Mouse (Mus musculus): ENCODE measurements around the gene D130043K22Rik. TPM values are rescaled to one million over a fixed set of nuclear protein-coding genes. Genes with fewer than 3 reads are reported as not detected.

D130043K22Rik gene
- polyA plus RNA-seq (2012; rRNA removed), result 0.06 and 0.10 TPM in 2 replicates

DNA sequence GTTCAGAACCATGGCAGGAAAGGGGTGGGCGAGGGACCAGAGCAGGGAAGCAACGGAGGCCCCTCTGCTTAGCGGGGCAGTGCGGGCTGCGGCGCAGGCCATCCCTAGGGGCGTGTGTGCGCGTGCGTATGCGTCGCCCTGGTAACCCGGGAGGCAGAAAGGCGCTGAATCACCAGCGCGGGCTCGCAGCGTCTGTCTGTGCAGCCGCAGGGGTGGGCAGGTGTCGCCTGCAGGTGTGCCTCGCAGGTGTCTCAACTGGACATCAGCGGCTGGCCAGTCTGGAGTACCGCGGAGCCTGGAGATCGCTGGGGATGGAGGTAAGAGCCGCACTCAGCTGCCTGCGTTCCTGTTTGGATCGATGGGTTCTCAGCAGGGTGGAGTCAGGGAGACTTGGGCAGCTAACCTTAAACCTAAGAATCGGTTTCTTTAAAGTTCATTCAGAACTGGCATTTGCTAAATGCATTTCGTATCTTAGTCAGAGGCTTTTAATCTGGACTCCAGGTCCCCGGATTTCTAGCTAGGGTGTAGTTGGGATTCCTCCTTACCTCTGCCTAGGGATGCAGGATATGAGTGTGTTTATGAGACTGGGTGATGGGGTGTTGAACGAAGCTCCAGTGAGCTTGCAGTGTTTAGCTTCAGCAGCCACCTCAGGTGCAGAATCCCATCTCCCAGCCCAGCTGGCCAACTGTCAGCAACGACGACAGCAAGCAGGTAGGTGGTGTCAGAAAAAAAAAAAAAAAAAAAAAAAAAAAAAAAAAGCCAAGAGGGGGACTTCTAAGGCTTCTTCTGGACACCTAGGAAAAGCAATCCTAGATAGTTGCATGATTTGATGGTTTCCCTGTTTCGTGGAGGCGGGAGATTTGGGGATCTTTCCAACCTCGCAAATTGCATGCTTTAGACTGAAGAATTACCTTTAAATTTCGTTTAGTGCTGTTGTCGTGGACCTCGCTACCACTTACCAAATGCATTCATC, at the start of gene D130043K22Rik:
TSS of gene D130043K22Rik (plus strand) at position 153 of the 973 bp plus-strand sequence.
- DNase-seq (ENCODE audit: low spot score), result no peak

DNA sequence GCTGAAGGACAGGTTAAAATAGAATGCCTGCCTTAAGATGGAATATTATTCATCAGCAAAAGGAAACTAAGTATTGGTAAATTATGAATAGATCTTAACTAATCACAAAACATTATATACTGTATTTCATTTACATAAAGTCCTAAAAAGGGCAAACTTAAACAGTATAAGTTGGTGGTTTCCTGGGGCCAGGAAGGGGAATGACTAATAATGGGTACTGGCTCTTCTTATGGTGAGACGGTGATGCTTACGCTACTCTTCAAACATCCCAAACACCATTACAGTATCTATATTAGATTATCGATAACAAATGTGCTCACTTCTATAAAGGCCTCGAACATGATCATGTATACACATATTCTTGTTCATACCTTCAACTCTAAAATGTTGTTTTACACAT, 46.2 kb upstream of the D130043K22Rik start:
- no peak for DNase-seq (ENCODE audit: low spot score)

DNA sequence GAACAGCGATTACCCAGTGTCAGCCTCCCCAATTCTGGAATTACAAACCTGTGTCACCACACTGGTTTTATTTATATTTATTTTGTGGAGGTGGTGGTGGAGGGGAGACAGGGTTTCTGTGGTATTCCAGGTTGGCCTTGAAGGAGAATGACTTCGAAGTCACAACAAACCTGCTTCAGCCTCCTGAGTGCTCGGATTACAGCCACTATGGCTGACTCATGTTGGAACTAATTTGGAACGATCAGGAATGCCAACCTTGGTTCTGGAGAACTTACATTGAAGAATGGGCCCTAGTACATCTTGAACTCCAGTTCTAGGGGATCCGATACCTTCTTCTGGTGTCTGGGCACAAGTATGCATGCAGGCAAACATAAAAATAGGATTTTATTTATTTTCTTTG, 45.6 kb upstream of the D130043K22Rik start:
- no peak for DNase-seq (ENCODE audit: low spot score)

DNA sequence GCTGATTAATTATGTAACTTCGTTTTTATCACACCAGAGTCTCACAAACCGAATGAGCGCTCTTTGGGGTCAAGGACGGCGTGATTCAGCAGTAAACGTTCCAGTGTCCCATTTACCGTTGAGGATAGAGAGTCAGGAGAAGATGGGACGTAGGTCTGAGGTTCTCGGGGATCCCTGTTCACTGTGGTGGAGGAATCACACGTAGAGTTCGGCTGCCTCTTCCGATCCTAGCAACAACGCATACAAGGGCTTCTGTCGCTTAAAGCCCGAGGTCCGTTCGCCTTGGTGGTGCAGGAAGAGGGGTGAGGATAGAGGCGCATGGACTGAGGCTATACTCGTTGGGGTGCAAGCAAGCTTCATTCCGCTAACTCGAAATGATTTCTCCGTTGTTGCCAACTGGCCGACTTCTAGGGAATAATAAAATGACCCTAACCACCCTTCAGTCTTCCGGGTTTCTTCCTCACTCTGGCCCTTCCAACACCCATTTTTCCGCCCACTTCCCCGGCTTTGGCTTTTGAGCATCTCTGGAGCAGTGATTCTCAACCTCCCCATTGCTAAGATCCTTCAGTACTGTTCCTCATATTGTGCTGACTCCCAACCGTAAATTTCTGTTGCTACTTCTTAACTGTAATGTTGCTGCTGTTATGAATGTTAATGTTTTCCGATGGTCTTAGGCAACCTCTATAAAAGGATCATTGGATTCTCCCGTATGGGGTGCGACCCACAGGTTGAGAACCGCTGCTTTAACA, 44.8 kb upstream of the D130043K22Rik start:
- peak; percentile 44 for DNase-seq (ENCODE audit: low spot score)

DNA sequence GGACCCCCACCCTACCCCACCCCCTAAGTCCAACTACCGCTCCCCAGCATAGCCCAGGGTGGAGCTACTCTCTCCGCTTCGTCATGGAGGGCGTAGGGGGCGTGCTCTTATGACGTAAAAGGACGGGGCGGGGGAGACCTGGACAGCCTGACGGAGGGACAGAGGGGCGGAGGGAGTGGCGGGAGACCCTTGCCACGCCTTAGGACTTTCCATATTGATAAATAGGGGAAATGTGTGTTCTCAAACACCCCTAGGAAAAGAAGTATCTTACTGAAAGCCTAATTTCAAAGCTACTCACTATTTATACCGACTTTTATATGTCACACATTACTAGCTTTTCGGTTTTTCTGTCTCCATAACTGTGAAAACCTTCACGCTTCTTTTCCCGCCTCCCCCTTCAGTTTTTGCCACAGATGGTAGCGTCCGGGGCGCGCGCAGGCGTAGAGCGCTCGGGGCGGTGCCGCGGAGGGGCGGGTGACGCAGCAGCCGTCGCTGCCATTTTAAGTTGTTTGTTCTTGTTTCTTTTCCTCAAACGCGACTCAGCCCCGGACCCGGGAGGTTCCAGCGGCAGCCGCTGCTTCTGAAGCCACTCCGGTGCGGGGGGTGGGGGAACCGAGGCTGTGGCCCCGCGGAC, 44.1 kb upstream of the D130043K22Rik start:
- DNase-seq (ENCODE audit: low spot score), result peak; percentile 97

DNA sequence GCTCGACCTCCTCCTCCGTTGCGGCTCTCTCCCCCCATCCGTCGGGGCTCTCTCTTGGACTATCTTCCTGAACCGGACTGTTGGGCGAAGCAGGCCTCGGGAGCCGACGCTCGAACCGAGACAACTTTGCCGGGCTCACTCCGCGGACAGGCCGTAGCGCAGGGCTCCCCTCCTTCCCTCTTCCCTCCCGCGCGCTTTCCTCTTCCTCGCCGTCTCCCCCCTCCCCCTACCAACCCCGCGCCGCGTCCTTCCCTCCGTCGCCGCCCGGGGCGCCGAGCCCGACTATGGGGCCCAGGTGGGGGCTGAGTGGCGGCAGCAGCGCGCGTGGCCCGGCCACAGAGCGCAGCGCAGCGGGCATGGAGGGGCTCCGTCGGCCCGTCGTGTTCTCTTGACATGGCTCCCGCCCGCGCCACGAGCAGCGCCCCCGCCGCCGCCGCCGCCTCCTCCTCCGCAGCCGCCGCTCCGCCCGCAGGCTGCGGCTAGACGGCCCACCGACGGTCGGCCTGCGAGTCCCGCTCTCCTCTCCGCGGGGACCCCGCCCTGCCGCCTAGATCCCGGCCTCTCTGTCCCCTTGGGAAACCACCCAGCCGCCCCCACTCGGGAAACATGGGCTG, 43.5 kb upstream of the D130043K22Rik start, which contains the start of gene BC005537:
TSS of gene BC005537 (plus strand) at position 350 of the 614 bp plus-strand sequence.
- peak; percentile 65 for DNase-seq (ENCODE audit: low spot score)

DNA sequence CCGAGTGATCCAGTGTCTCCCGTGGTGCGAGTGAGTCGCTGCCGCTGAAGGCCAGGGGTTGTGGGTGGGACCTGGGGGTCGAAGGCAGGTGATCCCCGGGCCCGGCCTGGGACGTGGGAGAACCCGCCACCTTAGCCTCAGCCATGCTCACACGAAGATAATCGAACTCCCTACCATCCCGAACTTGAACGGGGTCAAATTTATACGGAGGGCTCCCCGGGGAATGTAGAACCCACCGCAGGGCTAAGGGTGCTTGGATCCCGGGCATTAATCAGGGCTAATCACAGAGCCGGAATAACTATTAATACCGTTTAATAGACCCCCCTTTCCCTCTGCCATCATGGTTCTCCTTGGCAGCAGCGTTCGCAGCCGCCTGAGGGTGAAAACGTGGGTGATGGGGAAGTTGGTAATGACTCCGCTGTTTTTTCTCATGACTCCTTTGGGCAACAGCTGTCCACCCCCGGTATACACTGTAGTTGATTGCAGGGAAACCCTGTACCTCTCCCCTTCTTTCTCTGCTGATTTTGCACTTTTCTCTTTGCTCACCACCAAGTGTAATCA, 42.7 kb upstream of the D130043K22Rik start:
- no peak for DNase-seq (ENCODE audit: low spot score)

DNA sequence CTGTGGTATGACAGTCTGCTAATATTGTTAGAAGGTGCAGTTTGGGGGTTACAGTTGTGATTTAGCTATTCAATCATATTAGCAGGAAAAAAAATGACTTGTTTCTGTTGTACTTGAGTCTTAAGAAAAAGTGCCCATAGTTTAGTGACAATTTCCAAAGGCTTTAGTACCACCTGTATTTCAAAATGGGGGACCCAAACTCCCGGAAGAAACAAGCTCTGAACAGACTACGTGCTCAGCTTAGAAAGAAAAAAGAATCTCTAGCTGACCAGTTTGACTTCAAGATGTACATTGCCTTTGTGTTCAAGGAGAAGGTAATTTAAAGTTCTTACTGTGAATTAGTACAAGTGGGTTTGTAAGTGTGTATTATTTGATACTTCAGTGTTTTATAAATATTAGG, 41.7 kb upstream of the D130043K22Rik start:
- no peak for DNase-seq (ENCODE audit: low spot score)

DNA sequence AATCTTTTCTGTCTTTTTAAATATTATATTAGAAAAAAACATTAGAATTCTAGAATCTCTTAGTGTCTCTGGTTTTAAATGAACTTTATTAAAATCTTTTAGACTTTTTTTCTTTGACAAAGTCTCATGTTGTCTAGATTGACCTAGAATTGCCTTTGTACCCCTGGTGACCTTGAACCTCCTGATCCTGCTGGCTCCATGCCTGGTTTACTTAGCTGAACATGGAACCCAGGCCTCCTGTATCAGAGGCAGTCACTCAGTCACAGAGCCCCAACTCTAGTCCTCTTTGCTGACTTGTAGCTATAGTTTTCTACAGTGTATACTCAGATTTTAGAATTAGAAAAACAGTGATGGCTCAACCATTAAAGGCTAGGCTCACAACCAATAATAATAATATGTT, 38.9 kb upstream of the D130043K22Rik start:
- DNase-seq (ENCODE audit: low spot score), result no peak

DNA sequence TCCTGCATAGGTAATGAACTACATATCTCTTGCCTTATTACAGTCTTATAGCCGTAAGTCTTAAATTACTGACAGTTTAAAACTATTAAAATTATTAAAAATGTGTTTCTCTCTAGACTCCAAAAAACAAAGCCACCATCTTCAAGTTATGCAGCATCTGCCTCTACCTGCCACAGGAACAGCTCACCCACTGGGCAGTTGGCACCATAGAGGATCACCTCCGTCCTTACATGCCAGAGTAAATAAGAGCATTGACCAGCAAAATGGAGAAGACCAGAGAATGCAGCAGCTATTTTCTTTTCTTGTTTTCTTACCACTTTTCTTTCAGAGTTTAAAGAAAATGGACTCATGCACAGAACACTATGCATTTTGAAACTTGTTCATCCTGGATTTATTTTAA, 32.4 kb upstream of the D130043K22Rik start:
- no peak for DNase-seq (ENCODE audit: low spot score)

DNA sequence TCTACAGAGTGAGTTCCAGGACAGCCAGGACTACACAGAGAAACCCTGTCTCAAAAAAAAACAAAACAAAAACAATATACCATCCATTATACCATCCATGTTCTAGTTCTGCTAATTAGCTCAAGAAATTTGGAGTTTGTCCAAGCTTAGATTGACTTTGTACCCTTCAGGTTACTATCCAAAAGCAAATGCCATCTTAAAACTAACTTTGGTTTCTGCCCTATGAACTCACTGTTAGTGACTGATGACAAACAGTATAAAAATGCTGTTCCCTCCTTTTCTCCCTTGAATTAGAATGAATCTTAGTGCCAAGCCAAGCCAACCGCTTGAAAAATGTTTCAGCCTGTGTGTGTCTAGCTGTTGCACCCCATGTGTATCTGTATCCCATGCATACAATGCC, 30.3 kb upstream of the D130043K22Rik start:
- DNase-seq (ENCODE audit: low spot score), result no peak

DNA sequence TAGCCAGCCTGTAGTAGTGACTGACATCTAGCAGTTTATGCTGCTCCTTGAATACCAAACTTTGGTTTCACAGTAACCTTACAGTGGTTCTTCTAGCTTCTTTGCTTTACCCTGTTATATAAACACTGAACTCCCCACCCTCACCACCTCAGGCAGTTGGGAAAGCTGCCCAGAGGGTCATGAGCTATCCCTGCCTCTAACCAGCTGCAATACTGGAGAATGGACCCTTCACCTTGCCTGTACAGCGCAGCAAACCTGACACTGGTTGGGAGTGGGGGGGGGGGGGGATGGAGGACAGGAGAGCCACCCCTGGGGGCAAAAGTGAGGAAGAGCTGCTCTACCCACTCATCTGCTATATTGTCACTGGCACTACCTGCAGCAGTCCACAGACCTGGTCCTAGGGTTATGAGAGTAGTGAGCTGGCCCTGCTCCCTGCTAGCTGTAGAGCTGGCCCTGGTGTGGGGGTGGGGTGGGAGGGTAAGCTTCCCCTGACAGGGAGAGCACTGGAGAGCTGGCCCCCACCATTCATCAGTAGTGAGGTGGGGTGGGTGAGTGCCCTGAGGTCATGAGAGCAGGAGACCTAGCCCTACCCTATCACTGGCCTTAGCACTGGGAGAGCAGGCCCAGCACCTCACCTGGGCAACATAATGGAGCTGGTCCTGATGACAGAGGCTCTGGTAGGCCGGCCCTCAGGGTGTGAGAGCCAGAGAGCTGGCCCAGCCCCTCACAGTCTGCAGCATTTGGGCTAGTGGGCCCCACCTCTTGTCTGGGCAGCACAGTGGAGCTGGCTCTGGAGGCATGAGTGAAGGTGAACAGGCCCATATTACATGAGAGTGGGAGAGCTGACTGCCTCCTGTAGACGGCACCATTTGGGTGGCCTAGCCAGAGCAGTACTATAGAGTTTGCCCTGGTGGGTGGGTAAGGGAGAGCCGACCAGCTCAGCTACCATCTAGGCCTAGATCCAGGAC, 28.5 kb upstream of the D130043K22Rik start:
- no peak for DNase-seq (ENCODE audit: low spot score)

DNA sequence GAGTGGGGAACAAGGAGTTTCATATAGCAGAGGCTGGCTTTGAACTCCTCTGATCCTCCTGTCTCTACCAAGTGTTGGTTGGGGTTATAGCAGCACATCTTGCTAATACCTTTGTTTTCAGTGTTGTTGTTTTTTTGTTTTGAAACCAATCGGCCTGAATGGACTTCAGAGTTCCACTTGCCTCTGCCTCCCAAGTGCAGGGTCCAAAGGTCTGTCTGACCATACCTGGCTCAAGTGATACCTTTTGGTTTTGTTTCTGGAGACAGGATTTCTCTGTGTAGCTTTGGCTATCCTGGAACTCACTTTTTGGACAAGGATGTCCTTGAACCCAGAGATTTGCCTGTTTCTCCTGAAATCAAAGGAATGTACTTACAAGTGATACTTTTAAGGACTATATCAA, 25.0 kb upstream of the D130043K22Rik start:
- no peak for DNase-seq (ENCODE audit: low spot score)

DNA sequence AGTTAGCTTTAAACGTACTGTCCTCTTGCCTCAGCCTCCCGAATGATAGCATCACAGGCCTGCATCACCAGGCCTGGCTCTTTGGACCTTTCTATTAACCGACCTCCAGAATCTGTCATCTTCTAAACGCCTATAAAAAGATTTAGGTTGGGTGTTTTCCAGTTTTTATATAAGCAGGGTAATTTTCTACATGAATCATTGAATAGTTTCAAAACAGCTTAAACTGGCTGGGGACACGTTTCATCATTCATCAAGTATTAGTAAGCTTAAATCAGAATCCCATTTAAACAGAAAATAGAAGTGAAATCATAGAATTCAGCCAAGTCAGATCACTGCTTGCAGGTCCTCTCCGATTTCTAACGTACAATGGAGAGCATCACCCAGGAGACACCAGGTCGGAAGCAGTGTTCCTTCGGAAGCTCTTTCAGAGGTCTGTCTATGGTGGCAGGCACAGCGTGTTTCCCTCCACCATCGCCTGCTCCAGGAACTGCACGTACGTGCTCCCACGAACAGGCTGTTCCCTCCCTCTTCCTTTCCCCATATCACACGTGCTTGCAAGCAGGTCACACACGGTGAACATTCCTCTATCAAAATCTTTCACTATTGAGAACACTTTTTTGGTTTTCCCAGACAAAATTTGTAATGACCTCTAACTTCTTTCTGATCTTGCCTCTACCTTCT, 22.1 kb upstream of the D130043K22Rik start:
- DNase-seq (ENCODE audit: low spot score), result no peak

DNA sequence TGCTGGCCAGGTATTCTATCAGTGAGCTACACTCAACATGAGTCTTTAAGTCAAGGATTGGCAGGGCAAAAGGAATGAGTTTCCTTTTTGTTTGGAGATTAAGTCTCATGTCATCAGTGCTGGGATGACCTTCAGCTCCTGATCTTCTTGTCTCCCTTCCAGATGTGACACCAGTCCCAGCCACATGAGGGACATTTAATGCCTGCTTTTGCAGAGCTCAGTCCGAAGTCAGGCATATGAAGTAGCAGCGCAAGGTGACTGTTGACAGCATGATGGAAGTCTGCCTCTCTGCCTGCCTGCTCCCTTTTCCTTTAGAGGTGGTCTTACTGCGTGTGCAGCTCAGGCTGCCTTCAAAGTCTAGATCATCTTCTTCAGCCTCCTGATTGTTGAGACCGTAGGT, 20.3 kb upstream of the D130043K22Rik start:
- no peak for DNase-seq (ENCODE audit: low spot score)

DNA sequence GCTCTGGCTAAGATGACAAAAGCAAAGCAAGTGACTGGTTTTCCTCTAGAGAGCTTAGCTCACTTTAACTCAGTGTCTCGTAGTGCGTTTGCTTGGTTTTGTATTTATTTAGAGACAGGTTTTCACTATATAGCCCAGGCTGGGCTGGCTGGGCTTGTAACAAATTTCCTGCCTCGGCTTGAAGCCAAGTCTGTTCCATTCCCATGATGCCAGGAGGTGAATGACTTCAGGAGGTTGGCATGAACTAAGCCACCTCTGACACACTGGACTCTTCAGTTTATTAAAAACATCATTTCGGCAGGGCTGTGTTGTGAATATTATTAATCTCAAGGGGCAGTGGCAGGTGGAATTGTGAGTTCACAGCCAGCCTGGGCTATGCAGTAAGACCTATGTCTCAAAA, 19.3 kb upstream of the D130043K22Rik start:
- DNase-seq (ENCODE audit: low spot score), result no peak

DNA sequence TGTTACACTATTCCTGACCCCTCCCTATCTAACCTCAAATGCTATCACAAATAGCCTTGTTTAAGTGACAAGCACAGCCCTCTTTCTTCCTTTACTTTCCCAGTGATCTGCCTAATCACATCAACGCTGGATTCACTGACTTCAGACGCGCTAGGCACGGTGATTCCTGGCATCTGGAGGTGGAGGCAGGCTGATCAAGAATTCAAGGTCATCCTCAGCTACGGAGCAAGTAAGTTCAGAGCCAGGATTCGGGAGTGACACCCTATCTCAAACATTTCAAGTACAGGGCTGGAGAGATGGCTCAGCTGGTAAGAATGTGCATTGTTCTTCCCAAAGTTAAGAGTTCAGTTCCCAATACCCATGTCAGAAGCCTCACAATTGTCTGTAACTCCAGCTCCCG, 18.8 kb upstream of the D130043K22Rik start:
- no peak for DNase-seq (ENCODE audit: low spot score)

DNA sequence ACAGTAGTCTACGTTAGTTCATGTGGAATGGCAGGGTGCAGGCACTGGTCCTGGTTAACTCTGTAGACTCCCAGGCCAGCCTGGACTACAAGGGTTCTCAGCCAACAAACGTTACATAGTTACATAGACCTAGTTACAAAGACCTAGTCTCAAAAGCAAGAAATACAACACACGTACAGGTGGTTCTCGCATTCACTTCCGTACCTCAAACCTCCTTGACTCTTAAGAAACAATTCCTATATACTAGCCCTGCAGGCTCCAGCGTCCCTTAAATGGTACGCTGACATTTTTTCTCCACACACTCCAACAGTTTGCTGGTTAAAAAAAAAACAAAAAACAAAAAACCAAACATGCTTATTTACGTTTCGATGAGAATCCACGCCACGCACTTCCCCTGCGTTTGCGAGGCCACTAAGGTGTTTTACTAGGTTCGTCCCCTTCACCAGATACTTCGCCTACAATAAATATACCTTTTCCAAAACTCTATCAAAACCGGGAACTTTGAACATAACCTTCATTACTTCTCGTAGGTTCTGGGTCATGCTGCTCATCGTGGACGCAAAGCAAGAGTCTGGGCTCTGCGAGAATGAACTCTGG, 14.1 kb upstream of the D130043K22Rik start:
- no peak for DNase-seq (ENCODE audit: low spot score)
